Mouse (Mus musculus): ENCODE results near the gene Mybbp1a. TPM values are rescaled to one million over a fixed set of nuclear protein-coding genes. Genes with fewer than 3 reads are reported as not detected.

Gene Mybbp1a
- total and polyA plus RNA-seq, 3 experiments, result 344 to 3,394 (median 602) TPM

DNA sequence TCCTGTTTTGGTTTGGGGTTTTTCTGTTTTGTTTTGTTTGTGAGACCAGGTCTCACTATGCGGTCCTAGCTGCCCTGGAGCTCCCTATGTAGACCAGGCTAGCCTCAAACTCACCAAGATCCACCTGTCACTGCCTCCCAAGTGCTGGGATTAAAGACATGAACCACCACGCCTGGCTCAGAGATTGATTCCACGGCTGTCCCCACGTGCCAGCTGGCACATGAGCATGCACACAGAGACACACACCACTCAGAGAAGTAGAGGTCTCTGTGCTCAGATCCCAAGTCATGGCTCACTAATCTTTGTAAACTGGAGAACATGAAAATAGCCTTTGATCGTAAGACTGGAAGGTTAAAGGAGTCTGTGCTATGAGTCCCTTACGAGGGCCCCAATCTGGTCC lies 22.1 kb upstream of the Mybbp1a start:
- H3K79me2 ChIP-seq (ENCODE audit: control insufficient read depth, insufficient read depth, low read length, poor library complexity), result no peaks in the 10 kb centered on the region
- H3K36me3 ChIP-seq (ENCODE audit: control insufficient read depth in 1 of 2, insufficient read depth in 2 of 2, low read length in 2 of 2), result peaks cover 0 to 18% of the 10 kb centered on the region in 2 experiments; a peak in 2 of 4 replicates
- no peak for DNase-seq (ENCODE audit: low read depth, low spot score)
- H3K27me3 ChIP-seq (ENCODE audit: control insufficient read depth in 1 of 2, insufficient read depth in 2 of 2, low read length in 2 of 2), result no peaks in the 10 kb centered on the region
- TF ChIP-seq MYB (IDR thresholded peaks at IDR 0.05; ENCODE audit: low read depth, low read length) (no peak), ETS1 (IDR thresholded peaks at IDR 0.05; ENCODE audit: low read depth, low read length) (no peak), SMC3 (IDR thresholded peaks at IDR 0.05; ENCODE audit: low read depth, low read length) (no peak), USF2 (IDR thresholded peaks at IDR 0.05; ENCODE audit: borderline replicate concordance in 1 of 2, insufficient read depth in 1 of 2, low read depth in 1 of 2, low read length in 2 of 2) (no peak), GATA1 (IDR thresholded peaks at IDR 0.05; ENCODE audit: low read depth, low read length) (no peak), JUND (IDR thresholded peaks at IDR 0.05; ENCODE audit: low read depth, low read length) (no peak), POLR2A (IDR thresholded peaks at IDR 0.05; ENCODE audit: control insufficient read depth in 1 of 2, insufficient read depth in 1 of 2, low read depth in 1 of 2, low read length in 2 of 2, poor library complexity in 1 of 2) (no peak), EP300 (IDR thresholded peaks at IDR 0.05; ENCODE audit: low read depth in 1 of 2, low read length in 2 of 2) (no peak), RAD21 (IDR thresholded peaks at IDR 0.05; ENCODE audit: low read depth, low read length) (no peak), HCFC1 (IDR thresholded peaks at IDR 0.05; ENCODE audit: low read depth, low read length) (no peak), MYC (IDR thresholded peaks at IDR 0.05; ENCODE audit: low read depth, low read length) (no peak), POLR2AphosphoS2 (IDR thresholded peaks at IDR 0.05; ENCODE audit: low read length) (no peak), TCF12 (IDR thresholded peaks at IDR 0.05; ENCODE audit: low read depth, low read length) (no peak), ZC3H11A (IDR thresholded peaks at IDR 0.05; ENCODE audit: low read depth, low read length) (no peak), CHD1 (IDR thresholded peaks at IDR 0.05; ENCODE audit: low read depth, low read length) (no peak), CTCF (IDR thresholded peaks at IDR 0.05 in 2 of 3, conservative IDR thresholded peaks at IDR 0.05 in 1 of 3; ENCODE audit: control insufficient read depth in 1 of 3, insufficient read depth in 1 of 3, low read depth in 2 of 3, low read length in 3 of 3, poor library complexity in 1 of 3, severe bottlenecking in 1 of 3) (no peak), MXI1 (IDR thresholded peaks at IDR 0.05; ENCODE audit: low read depth, low read length) (no peak)
- H3K9me3 ChIP-seq (replicated peaks; ENCODE audit: insufficient read depth, low read length), result no peaks in the 10 kb centered on the region
- no peak overlapping the region for H3K27ac ChIP-seq (ENCODE audit: control insufficient read depth, low read depth, low read length)
- H3K4me1 ChIP-seq (ENCODE audit: control insufficient read depth in 1 of 2, insufficient read depth in 2 of 2, low read length in 2 of 2), result peaks cover 10 to 28% of the 10 kb centered on the region in 2 experiments
- H3K9ac ChIP-seq (ENCODE audit: control insufficient read depth, low read depth, low read length, poor library complexity, severe bottlenecking), result no peak overlapping the region
- no peak overlapping the region for H3K4me3 ChIP-seq (ENCODE audit: control insufficient read depth in 1 of 2, insufficient read depth in 1 of 2, low read depth in 2 of 2, low read length in 2 of 2)

DNA sequence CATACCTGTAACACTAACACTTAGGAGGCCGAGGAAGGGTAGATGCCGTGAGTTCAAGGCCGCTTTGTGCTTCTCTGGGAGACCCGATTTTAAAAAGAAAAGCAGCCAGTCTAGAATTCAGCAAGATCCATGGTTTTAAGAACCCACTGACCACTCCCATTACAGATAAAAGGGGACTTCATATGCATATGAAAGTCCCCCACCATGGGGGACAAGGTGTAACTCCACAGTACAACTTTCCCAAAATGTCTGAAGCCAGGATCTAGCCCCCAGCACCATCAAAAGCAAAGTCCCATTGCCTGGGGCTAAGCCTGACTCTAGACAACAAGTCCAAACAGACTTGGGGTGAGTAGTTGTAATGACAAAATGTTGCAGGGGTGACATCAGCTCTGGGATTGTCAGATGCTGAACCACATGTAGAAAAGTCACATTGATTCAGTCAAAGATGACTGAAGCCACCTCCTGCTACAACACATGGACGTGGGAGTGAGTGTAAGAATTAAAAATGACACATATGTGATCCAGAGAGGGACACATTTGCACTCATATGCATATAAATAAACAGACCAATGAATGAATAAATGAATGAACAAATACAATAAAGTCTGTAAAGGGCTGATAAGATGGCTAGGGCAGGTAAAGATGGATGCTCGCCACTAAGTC lies 20.6 kb upstream of the Mybbp1a start:
- Histone ChIP-seq H3K36me3 (ENCODE audit: control insufficient read depth in 1 of 2, insufficient read depth in 2 of 2, low read length in 2 of 2) (peaks cover 0 to 11% of the 10 kb centered on the region in 2 experiments; a peak in 2 of 4 replicates), H3K4me3 (ENCODE audit: control insufficient read depth in 1 of 2, insufficient read depth in 1 of 2, low read depth in 2 of 2, low read length in 2 of 2) (no peak overlapping the region), H3K79me2 (ENCODE audit: control insufficient read depth, insufficient read depth, low read length, poor library complexity) (no peaks in the 10 kb centered on the region), H3K27ac (ENCODE audit: control insufficient read depth, low read depth, low read length) (no peak overlapping the region), H3K27me3 (ENCODE audit: control insufficient read depth in 1 of 2, insufficient read depth in 2 of 2, low read length in 2 of 2) (no peaks in the 10 kb centered on the region), H3K9me3 (replicated peaks; ENCODE audit: insufficient read depth, low read length) (no peaks in the 10 kb centered on the region), H3K4me1 (ENCODE audit: control insufficient read depth in 1 of 2, insufficient read depth in 2 of 2, low read length in 2 of 2) (peaks cover 10 to 17% of the 10 kb centered on the region in 2 experiments), H3K9ac (ENCODE audit: control insufficient read depth, low read depth, low read length, poor library complexity, severe bottlenecking) (no peak overlapping the region)
- DNase-seq (ENCODE audit: low read depth, low spot score), result no peak
- TF ChIP-seq SMC3 (IDR thresholded peaks at IDR 0.05; ENCODE audit: low read depth, low read length) (no peak), TBP (IDR thresholded peaks at IDR 0.05; ENCODE audit: low read depth, low read length) (no peak), SIN3A (IDR thresholded peaks at IDR 0.05; ENCODE audit: low read length) (no peak), MEF2A (IDR thresholded peaks at IDR 0.05; ENCODE audit: extremely low read depth, insufficient replicate concordance, low read depth, low read length, poor library complexity, severe bottlenecking) (no peak), ZKSCAN1 (IDR thresholded peaks at IDR 0.05; ENCODE audit: low read depth, low read length) (no peak), POLR2A (IDR thresholded peaks at IDR 0.05; ENCODE audit: control insufficient read depth in 1 of 2, insufficient read depth in 1 of 2, low read depth in 1 of 2, low read length in 2 of 2, poor library complexity in 1 of 2) (no peak), RCOR1 (IDR thresholded peaks at IDR 0.05; ENCODE audit: low read depth, low read length) (no peak), ELF1 (IDR thresholded peaks at IDR 0.05; ENCODE audit: low read depth, low read length) (no peak), GABPA (IDR thresholded peaks at IDR 0.05; ENCODE audit: low read depth, low read length) (no peak), MAFK (IDR thresholded peaks at IDR 0.05; ENCODE audit: borderline replicate concordance, low read depth, low read length) (no peak), POLR2AphosphoS5 (IDR thresholded peaks at IDR 0.05; ENCODE audit: borderline replicate concordance, low read depth, low read length) (no peak), HCFC1 (IDR thresholded peaks at IDR 0.05; ENCODE audit: low read depth, low read length) (no peak), CTCF (IDR thresholded peaks at IDR 0.05 in 2 of 3, conservative IDR thresholded peaks at IDR 0.05 in 1 of 3; ENCODE audit: control insufficient read depth in 1 of 3, insufficient read depth in 1 of 3, low read depth in 2 of 3, low read length in 3 of 3, poor library complexity in 1 of 3, severe bottlenecking in 1 of 3) (no peak), KAT2A (conservative IDR thresholded peaks at IDR 0.05; ENCODE audit: low read depth, low read length) (no peak), ZMIZ1 (IDR thresholded peaks at IDR 0.05; ENCODE audit: low read depth, low read length) (no peak), MYC (IDR thresholded peaks at IDR 0.05; ENCODE audit: low read depth, low read length) (no peak), USF2 (IDR thresholded peaks at IDR 0.05; ENCODE audit: borderline replicate concordance in 1 of 2, insufficient read depth in 1 of 2, low read depth in 1 of 2, low read length in 2 of 2) (no peak), POLR2AphosphoS2 (IDR thresholded peaks at IDR 0.05; ENCODE audit: low read length) (no peak), TAL1 (IDR thresholded peaks at IDR 0.05; ENCODE audit: low read length) (no peak)

Data from MEL (cell line).